Mouse (Mus musculus): ENCODE measurements at regions not wholly inside any gene's neighbourhood (a gene's known extent, or its start where the extent isn't known, plus 50 kb on each side); places are given as distances from the start of the nearest gene placed in this dataset.

DNA sequence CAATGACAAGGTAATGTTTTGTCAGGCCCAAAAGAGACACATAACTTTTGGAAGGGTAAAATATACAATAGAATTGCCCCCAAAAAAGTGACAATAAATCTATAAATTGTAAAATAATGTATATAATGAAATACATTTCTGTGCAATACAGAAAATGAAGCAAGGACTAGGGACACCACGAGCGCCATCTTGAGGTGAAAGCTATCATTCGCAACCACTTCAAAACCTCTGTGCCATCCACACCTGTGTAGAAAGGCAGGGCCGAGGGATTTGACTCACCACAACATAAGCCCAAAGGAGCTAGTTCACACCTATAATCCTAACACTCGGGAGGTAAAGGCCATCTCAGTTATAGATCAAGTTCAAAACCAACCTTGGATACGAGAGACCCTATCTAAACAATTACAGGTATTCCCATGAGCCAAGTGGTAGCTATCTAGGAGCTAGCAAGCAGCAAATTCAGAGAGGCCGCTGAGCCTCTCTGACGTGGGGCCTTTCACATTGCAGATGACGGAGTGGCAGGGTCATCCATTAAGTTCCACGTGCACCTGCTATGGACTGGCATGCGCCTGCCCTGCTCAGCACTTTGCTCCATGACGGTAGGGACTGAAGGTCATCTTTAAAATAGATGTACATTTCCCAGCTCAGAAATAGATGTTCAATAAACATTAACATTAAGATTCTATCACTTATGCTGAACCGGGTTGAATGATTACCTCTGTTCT, 65.8 kb downstream of the Rps29 start:
- no peak for TF ChIP-seq POLR2A (IDR thresholded peaks at IDR 0.05; ENCODE audit: borderline replicate concordance, extremely low read depth, low read depth, low read length)
- no peak for TF ChIP-seq CTCF (IDR thresholded peaks at IDR 0.05; ENCODE audit: insufficient read depth, low read length)
